Mouse (Mus musculus) midbrain, postnatal 0 days (tissue): Measurements from ENCODE around the gene Dpf2. TPM values are rescaled to one million over a fixed set of nuclear protein-coding genes. Genes with fewer than 3 reads are reported as not detected.
A peak's percentile ranks its signal among the peaks of the same experiment; 100 is the strongest.

Experiments
- ATAC-seq: fragments of 200-750 bp; cut with Nextera tagmentation; 2 replicates; pipeline ENCODE4 v1.8.0; 2017; ENCODE audit warnings: moderate number of reproducible peaks, mild to moderate bottlenecking, moderate TSS enrichment, moderate library complexity; ENCODE audit not compliant: low FRiP score
- DNase-seq: peaks from one replicate; pipeline ENCODE4 v3.0.0-alpha.2; 2015; ENCODE audit warnings: low spot score
- H3K27ac ChIP-seq: fragments of 300-500 bp; sonication (generic); 2 replicates; pipeline ENCODE4 v1.5.1; 2014; ENCODE audit warnings: low read depth, mild to moderate bottlenecking, low read length, mixed read lengths
- H3K27me3 ChIP-seq: fragments of 300-500 bp; sonication (generic); 2 replicates; pipeline ENCODE4 v1.6.1; 2014; ENCODE audit warnings: low read length, control low read depth, mixed read lengths; ENCODE audit not compliant: insufficient read depth
- H3K36me3 ChIP-seq: fragments of 300-500 bp; sonication (generic); 2 replicates; pipeline ENCODE4 v1.6.1; 2014; ENCODE audit warnings: low read length, control low read depth, mixed read lengths; ENCODE audit not compliant: insufficient read depth
- H3K4me1 ChIP-seq: fragments of 300-500 bp; sonication (generic); 2 replicates; pipeline ENCODE4 v1.6.1; 2014; ENCODE audit warnings: mild to moderate bottlenecking, control low read depth, antibody characterized with exemption, low read length, mixed read lengths; ENCODE audit not compliant: insufficient read depth
- H3K4me2 ChIP-seq: fragments of 300-500 bp; sonication (generic); 2 replicates; pipeline ENCODE4 v1.6.1; 2014; ENCODE audit warnings: low read depth, mild to moderate bottlenecking, low read length, mixed read lengths; ENCODE audit not compliant: poor library complexity, severe bottlenecking
- H3K4me3 ChIP-seq: fragments of 300-500 bp; sonication (generic); 2 replicates; pipeline ENCODE4 v1.5.1; 2014; ENCODE audit warnings: low read depth, mild to moderate bottlenecking, low read length, moderate library complexity
- H3K9ac ChIP-seq: fragments of 300-500 bp; sonication (generic); replicated peaks from 2 replicates; pipeline ENCODE4 v1.6.1; 2014; ENCODE audit warnings: mild to moderate bottlenecking, low read length, moderate library complexity, mixed read lengths; ENCODE audit not compliant: poor library complexity, severe bottlenecking
- H3K9me3 ChIP-seq: fragments of 300-500 bp; sonication (generic); 2 replicates; pipeline ENCODE4 v1.6.1; 2016; ENCODE audit warnings: low read length, control low read depth
- CTCF ChIP-seq: IDR thresholded peaks from 2 replicates; pipeline ENCODE4 v1.5.1; 2016; ENCODE audit warnings: antibody characterized with exemption, mild to moderate bottlenecking
- WGBS: fragments of 180-500 bp; shearing (Covaris S2); extraction: QIAGEN DNeasy Blood & Tissue Kit; methylation state at CpG from one replicate; pipeline ENCODE4 v1.1.7; 2014; 5-methylcytosine and 5-hydroxymethylcytosine counted together
- polyA plus RNA-seq: library from polyadenylated mRNA; unstranded; fragments of >200 nt; fragmentation: Nextera tagmentation; extraction: Ambion mirVana; gene quantifications from 2 replicates; pipeline ENCODE4 v1.2.1, GENCODE M21; 2015
- total RNA-seq: library from RNA; depleted of rRNA; stranded (reverse); fragments of >200 nt; gene quantifications from 2 replicates; pipeline ENCODE4 v1.2.3, GENCODE M21; 2014

Gene Dpf2
- total and polyA plus RNA-seq, 2 experiments from 2014 or later = 61.0 to 84.7 TPM

DNA sequence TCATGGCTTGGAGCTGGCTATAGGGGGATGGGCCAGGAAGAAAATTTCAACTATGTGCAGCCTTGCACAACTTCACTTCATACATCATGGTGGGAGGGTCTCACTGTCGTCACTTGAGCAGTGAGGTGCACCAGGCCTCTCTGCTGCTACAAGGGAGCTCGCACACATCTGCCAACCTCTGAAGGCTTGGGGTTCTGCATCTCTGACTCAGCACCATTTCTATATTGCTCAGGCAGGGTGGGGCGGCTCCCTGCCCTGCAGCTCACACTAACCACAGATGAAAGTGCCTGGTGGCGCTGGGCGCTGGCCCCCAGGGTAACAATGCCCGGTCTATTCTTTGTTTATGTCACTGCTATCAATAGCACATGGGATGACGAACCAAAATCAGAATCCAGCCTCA, 32.2 kb upstream of the Dpf2 start:
- TF ChIP-seq CTCF = no peak

DNA sequence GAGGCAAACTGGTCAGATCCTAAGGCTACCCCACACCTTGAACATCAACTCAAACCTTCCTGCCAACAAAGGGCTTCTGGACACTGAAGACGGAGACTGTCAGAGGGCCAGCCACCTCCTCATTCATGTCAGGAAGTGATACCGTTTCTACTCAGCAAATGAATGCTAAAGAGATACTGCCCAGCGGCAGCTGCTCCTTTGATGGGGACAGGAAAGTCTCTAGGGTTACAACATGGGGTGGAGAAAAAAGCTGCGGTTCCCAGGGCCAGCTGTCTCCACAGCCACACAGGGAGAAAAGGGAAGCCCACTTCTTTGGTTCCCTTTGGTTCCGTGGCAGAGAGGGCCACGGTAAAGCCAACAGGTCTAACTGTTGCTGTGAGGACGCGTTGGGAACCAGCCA, 31.3 kb upstream of the Dpf2 start:
- no peak overlapping the region for H3K27ac ChIP-seq
- DNase-seq (no peak), ATAC-seq (no peak)
- H3K4me3 ChIP-seq = no peak overlapping the region
- H3K36me3 ChIP-seq = peaks cover 3% of the 10 kb centered on the region; the same call in 1 of the 2 replicates
- H3K9me3 ChIP-seq = no peaks in the 10 kb centered on the region
- WGBS = 71% methylated on average over 8 of the region's 8 CpGs
- no peaks in the 10 kb centered on the region for H3K27me3 ChIP-seq
- H3K4me2 ChIP-seq = no peak overlapping the region
- no peaks in the 10 kb centered on the region for H3K4me1 ChIP-seq
- no peak for TF ChIP-seq CTCF
- no peak overlapping the region for H3K9ac ChIP-seq

More for the DNA sequence above, 32.2 kb upstream of the Dpf2 start:
- no peaks in the 10 kb centered on the region for H3K4me1 ChIP-seq
- no peaks in the 10 kb centered on the region for H3K9me3 ChIP-seq
- ATAC-seq (no peak), DNase-seq (no peak)
- H3K36me3 ChIP-seq = peaks cover 6% of the 10 kb centered on the region
- no peaks in the 10 kb centered on the region for H3K27me3 ChIP-seq
- no peak overlapping the region for H3K4me2 ChIP-seq
- no peak overlapping the region for H3K4me3 ChIP-seq
- H3K27ac ChIP-seq = no peak overlapping the region
- 82% methylated on average over 7 of the region's 7 CpGs for WGBS
- H3K9ac ChIP-seq = 0 out of 2 replicates have a peak overlapping the region, but pooled peaks have one; percentile 8

DNA sequence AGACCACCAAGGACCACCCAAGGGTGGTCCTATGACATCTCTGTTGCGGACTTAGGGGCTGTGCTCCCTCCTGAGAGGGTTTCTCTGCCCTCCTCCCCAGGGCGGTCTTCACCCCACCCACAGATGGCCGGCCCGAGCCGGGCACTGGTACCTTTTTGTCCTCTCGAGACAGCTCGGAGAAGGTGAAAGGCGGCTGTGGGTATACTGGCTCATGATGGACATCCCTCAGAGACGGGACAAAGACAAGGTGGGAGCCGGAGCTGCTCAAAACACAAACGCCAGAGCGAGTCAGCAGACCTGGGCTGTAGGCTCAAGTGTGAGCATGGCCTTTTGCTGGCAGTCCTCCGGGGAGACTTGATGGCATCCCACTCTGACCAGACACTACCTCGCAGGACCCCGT, 30.6 kb upstream of the Dpf2 start:
- Histone ChIP-seq H3K4me2 (no peak overlapping the region), H3K9me3 (no peaks in the 10 kb centered on the region), H3K4me3 (no peak overlapping the region), H3K27me3 (no peaks in the 10 kb centered on the region), H3K4me1 (no peaks in the 10 kb centered on the region), H3K36me3 (peaks cover under 1% of the 10 kb centered on the region; the same call in 1 of the 2 replicates), H3K27ac (no peak overlapping the region), H3K9ac (no peak overlapping the region)
- TF ChIP-seq CTCF = no peak
- DNase-seq = no peak
- WGBS = 90% methylated on average over 15 of the region's 15 CpGs
- ATAC-seq = no peak

DNA sequence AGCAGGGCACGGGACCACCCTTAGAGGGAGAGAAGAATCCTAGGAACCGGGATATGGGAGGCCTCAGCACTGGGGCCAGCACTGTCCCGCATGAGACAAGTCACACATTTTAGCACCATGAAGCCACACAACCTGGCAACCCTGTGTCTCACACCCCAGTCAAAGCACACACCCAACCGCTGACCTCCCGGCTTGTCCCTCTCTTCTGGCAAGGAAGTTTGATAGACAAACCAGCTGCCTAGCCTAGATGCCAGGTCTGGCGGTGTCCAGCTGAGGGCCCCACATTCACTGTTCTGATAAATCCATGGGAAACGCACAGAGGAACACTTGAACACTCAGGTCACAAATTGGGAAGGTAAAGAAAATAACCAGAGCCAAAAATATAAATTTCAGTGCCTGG, 29.8 kb upstream of the Dpf2 start:
- WGBS = 91% methylated on average over 7 of the region's 7 CpGs
- Histone ChIP-seq H3K9ac (no peak overlapping the region), H3K4me3 (no peak overlapping the region), H3K36me3 (no peaks in the 10 kb centered on the region), H3K4me1 (peaks cover 2% of the 10 kb centered on the region; the same call in 1 of the 2 replicates), H3K27me3 (no peaks in the 10 kb centered on the region), H3K27ac (no peak overlapping the region), H3K9me3 (no peaks in the 10 kb centered on the region), H3K4me2 (no peak overlapping the region)
- no peak for TF ChIP-seq CTCF
- ATAC-seq = no peak
- no peak for DNase-seq

DNA sequence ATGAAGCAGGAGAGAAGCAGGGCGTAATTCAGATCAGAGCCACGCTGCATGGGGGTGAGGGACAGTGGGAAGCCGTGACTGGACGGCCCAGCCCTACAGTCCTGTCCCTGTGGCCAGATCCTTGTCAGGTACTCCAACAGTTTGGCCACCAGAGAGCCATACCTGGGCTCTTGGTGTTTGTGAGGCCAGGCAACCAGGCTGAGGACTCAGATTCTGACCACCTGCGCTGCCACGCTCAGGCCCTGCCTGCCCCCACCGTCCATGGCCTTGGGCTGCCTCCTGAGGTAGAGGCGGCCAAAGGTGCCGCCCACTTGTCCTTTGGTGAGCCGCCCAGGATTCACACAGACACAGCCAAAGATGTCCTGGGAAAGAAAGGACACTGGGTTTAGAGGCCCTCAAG, 27.8 kb upstream of the Dpf2 start:
- Histone ChIP-seq H3K9ac (no peak overlapping the region), H3K4me1 (peaks cover 5% of the 10 kb centered on the region; the same call in 1 of the 2 replicates), H3K4me2 (no peak overlapping the region), H3K9me3 (no peaks in the 10 kb centered on the region), H3K4me3 (no peak overlapping the region), H3K27ac (no peak overlapping the region), H3K27me3 (no peaks in the 10 kb centered on the region), H3K36me3 (no peaks in the 10 kb centered on the region)
- no peak for ATAC-seq
- 88% methylated on average over 10 of the region's 10 CpGs for WGBS
- no peak for TF ChIP-seq CTCF
- no peak for DNase-seq

DNA sequence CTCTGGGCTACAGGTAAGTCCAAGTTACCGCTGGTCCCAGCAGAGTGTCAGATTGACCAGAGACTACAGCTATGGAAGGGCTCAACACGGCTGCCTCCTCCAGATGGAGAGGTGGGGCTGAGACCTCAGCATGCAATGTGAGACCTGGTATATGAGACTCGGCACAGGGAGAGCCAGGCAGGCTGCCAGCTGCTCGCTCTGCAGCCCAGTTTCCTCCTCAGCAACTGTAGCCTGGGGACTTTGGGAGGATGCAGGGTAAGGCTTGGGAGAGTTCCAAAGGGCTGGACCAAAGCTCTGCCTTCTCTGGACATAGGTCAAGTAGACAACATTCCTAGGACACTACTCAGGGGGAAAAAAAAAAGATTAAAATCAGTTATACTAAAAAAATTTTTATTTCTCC, 27.4 kb upstream of the Dpf2 start:
- no peak overlapping the region for H3K9ac ChIP-seq
- no peak overlapping the region for H3K4me3 ChIP-seq
- TF ChIP-seq CTCF = no peak
- peaks cover 5% of the 10 kb centered on the region; the same call in 1 of the 2 replicates for H3K4me1 ChIP-seq
- WGBS = 62% methylated on average over 4 of the region's 4 CpGs
- H3K27me3 ChIP-seq = no peaks in the 10 kb centered on the region
- ATAC-seq (no peak), DNase-seq (peak; percentile 85)
- H3K4me2 ChIP-seq = no peak overlapping the region
- H3K36me3 ChIP-seq = no peaks in the 10 kb centered on the region
- no peaks in the 10 kb centered on the region for H3K9me3 ChIP-seq
- H3K27ac ChIP-seq = no peak overlapping the region
